Mouse (Mus musculus) retina, postnatal 7 days (tissue): ENCODE results near the gene Slc19a1.

ENCODE experiments used
- DNase-seq: peaks from one replicate; pipeline ENCODE4 v3.0.0-alpha.2; 2012; ENCODE audit warnings: low read depth, low spot score

Gene Slc19a1

GRCm38 (mm10) chr10:77032591-77033322, 716 bp downstream of the Slc19a1 start:
- DNase-seq = peak; percentile 92

- no peak for DNase-seq
Observed at GRCm38 (mm10) chr10:77033323-77034025, 1.4 kb downstream of the Slc19a1 start.

GRCm38 (mm10) chr10:77035487-77035886, 3.4 kb downstream of the Slc19a1 start:
- no peak for DNase-seq

- no peak for DNase-seq
Observed at GRCm38 (mm10) chr10:77038579-77039174, 6.6 kb downstream of the Slc19a1 start.

GRCm38 (mm10) chr10:77048196-77048595, 16.2 kb downstream of the Slc19a1 start:
- no peak for DNase-seq

GRCm38 (mm10) chr10:77048606-77049005, 16.6 kb downstream of the Slc19a1 start:
- no peak for DNase-seq

GRCm38 (mm10) chr10:77056768-77057167, 24.7 kb downstream of the Slc19a1 start:
- DNase-seq = no peak

GRCm38 (mm10) chr10:77061426-77061825, 29.4 kb downstream of the Slc19a1 start:
- no peak for DNase-seq

- DNase-seq = no peak
Observed at GRCm38 (mm10) chr10:77062393-77063010, 30.5 kb downstream of the Slc19a1 start.

- DNase-seq = no peak
Observed at GRCm38 (mm10) chr10:77064239-77064638, 32.2 kb downstream of the Slc19a1 start.

- no peak for DNase-seq
Observed at GRCm38 (mm10) chr10:77064659-77065058, 32.6 kb downstream of the Slc19a1 start.

- DNase-seq = no peak
Observed at GRCm38 (mm10) chr10:77068469-77068868, 36.4 kb downstream of the Slc19a1 start.

GRCm38 (mm10) chr10:77070072-77070471, 38.0 kb downstream of the Slc19a1 start:
- peak; percentile 59 for DNase-seq

- no peak for DNase-seq
Observed at GRCm38 (mm10) chr10:77074276-77074974, 42.4 kb downstream of the Slc19a1 start.

GRCm38 (mm10) chr10:77078456-77078855, 46.4 kb downstream of the Slc19a1 start:
- no peak for DNase-seq

- DNase-seq = no peak
Observed at GRCm38 (mm10) chr10:77078961-77079360, 46.9 kb downstream of the Slc19a1 start.

- DNase-seq = peak; percentile 57
Observed at GRCm38 (mm10) chr10:77082453-77082852, 50.4 kb downstream of the Slc19a1 start.

GRCm38 (mm10) chr10:77082921-77083320, 50.9 kb downstream of the Slc19a1 start:
- DNase-seq = no peak

- no peak for DNase-seq
Observed at GRCm38 (mm10) chr10:77084568-77084967, 52.5 kb downstream of the Slc19a1 start.

- DNase-seq = no peak
Observed at GRCm38 (mm10) chr10:77089336-77089735, 57.3 kb downstream of the Slc19a1 start.

GRCm38 (mm10) chr10:77090063-77090462, 58.0 kb downstream of the Slc19a1 start:
- DNase-seq = no peak
